Mouse (Mus musculus) liver, embryonic 14.5 days (tissue): Measurements from ENCODE around the gene Cacna1g.

Experiments used
- CTCF ChIP-seq: IDR thresholded peaks from 2 replicates; pipeline ENCODE4 v1.5.1; 2016; ENCODE audit warnings: antibody characterized with exemption, low read depth, control low read depth
- EP300 ChIP-seq: IDR thresholded peaks from 2 replicates; pipeline ENCODE4 v1.6.1; 2016; ENCODE audit warnings: antibody characterized with exemption, low read depth

- no peak for TF ChIP-seq CTCF
- no peak for TF ChIP-seq EP300
Observed at GRCm38 (mm10) chr11:94385977-94386771, 87.8 kb downstream of the Cacna1g start.
